Comparison of ENCODE assay signal across 7 mouse cellular contexts in genomic region chr12:17265971-17266672, GRCm38 (mm10). TPM values are rescaled to one million over a fixed set of nuclear protein-coding genes. Genes with fewer than 3 reads are reported as not detected.
A peak's percentile ranks its signal among the peaks of the same experiment; 100 is the strongest.
DNase-seq lines count a peak whose midpoint lies in the region; ATAC-seq and TF ChIP-seq lines count a peak whose summit lies in the region.

TSS of gene Pdia6 (plus strand) at chr12:17266545.

- H3K4me2 ChIP-seq in intestine, postnatal 0 days (replicated peaks; ENCODE audit: low read depth), result peak within 1 kb of the TSS; percentile 71
- peak within 1 kb of the TSS; percentile 81 for H3K4me2 ChIP-seq in midbrain, embryonic 12.5 days (replicated peaks)

- peak; percentile 77 for TF ChIP-seq POLR2A in small intestine, adult 2 months (IDR thresholded peaks at IDR 0.05; ENCODE audit: low read depth, low read length)

- no peaks in the 10 kb centered on the region for H3K9me3 ChIP-seq in embryonic facial prominence, embryonic 10.5 days
- no peaks in the 10 kb centered on the region for H3K9me3 ChIP-seq in intestine, postnatal 0 days (ENCODE audit: control insufficient read depth)
- H3K9me3 ChIP-seq in midbrain, embryonic 12.5 days, result no peaks in the 10 kb centered on the region

- 2% methylated on average over 48 of the region's 48 CpGs for WGBS in embryonic facial prominence, embryonic 10.5 days
- WGBS in intestine, postnatal 0 days, result under 1% methylated on average over 47 of the region's 48 CpGs
- 2% methylated on average over 48 of the region's 48 CpGs for WGBS in midbrain, embryonic 12.5 days
- WGBS in small intestine, adult 2 months, result 2% methylated on average over 48 of the region's 48 CpGs

- DNase-seq in adrenal gland, postnatal 10 days, result peak; percentile 97
- peak; percentile 96 for DNase-seq in embryonic facial prominence, embryonic 10.5 days (ENCODE audit: low spot score)
- DNase-seq in gonadal fat pad, adult 2 months (ENCODE audit: low read depth), result peak; percentile 52
- DNase-seq in left cerebral cortex, postnatal 4 days, result peak; percentile 95

- TF ChIP-seq CTCF in intestine, postnatal 0 days (IDR thresholded peaks at IDR 0.05; ENCODE audit: low read depth), result no peak
- TF ChIP-seq CTCF in small intestine, adult 2 months (IDR thresholded peaks at IDR 0.05; ENCODE audit: extremely low read depth, insufficient read length, insufficient replicate concordance, low read depth, low read length), result no peak

- H3K4me1 ChIP-seq in embryonic facial prominence, embryonic 10.5 days, result peaks cover 25% of the 10 kb centered on the region
- no peaks in the 10 kb centered on the region for H3K4me1 ChIP-seq in intestine, postnatal 0 days (replicated peaks; ENCODE audit: control insufficient read depth, insufficient read depth, low read length)
- H3K4me1 ChIP-seq in midbrain, embryonic 12.5 days, result peaks cover 27% of the 10 kb centered on the region
- H3K4me1 ChIP-seq in small intestine, adult 2 months (ENCODE audit: control insufficient read depth, insufficient read depth, insufficient read length, low read length), result peaks cover 7% of the 10 kb centered on the region; the same call in 1 of the 2 replicates

- H3K36me3 ChIP-seq in embryonic facial prominence, embryonic 10.5 days (replicated peaks), result peaks cover 30% of the 10 kb centered on the region
- H3K36me3 ChIP-seq in intestine, postnatal 0 days (ENCODE audit: control insufficient read depth, insufficient read depth), result peaks cover 10% of the 10 kb centered on the region; the same call in 1 of the 2 replicates
- peaks cover 23% of the 10 kb centered on the region for H3K36me3 ChIP-seq in midbrain, embryonic 12.5 days
- H3K36me3 ChIP-seq in small intestine, adult 2 months (ENCODE audit: control insufficient read depth, insufficient read depth, low read length), result peaks cover 8% of the 10 kb centered on the region

- H3K4me3 ChIP-seq in embryonic facial prominence, embryonic 10.5 days, result peak within 1 kb of the TSS; percentile 97
- H3K4me3 ChIP-seq in intestine, postnatal 0 days (ENCODE audit: low read depth, low read length), result peak within 1 kb of the TSS; percentile 73
- H3K4me3 ChIP-seq in midbrain, embryonic 12.5 days, result peak within 1 kb of the TSS; percentile 93
- peak within 1 kb of the TSS; percentile 79 for H3K4me3 ChIP-seq in small intestine, adult 2 months (ENCODE audit: low read depth, low read length)

- H3K9ac ChIP-seq in intestine, postnatal 0 days (ENCODE audit: low read depth, low read length), result peak within 1 kb of the TSS; percentile 58
- peak within 1 kb of the TSS; percentile 92 for H3K9ac ChIP-seq in midbrain, embryonic 12.5 days (replicated peaks)

- H3K27me3 ChIP-seq in embryonic facial prominence, embryonic 10.5 days (replicated peaks; ENCODE audit: low read depth, poor library complexity, severe bottlenecking), result no peaks in the 10 kb centered on the region
- no peaks in the 10 kb centered on the region for H3K27me3 ChIP-seq in intestine, postnatal 0 days (replicated peaks; ENCODE audit: control insufficient read depth, insufficient read depth, low read length)
- H3K27me3 ChIP-seq in midbrain, embryonic 12.5 days, result 0 out of 2 replicates have a peak, but pooled peaks cover 3% of the 10 kb centered on the region
- no peaks in the 10 kb centered on the region for H3K27me3 ChIP-seq in small intestine, adult 2 months (ENCODE audit: control insufficient read depth, insufficient read depth, low read length)

- ATAC-seq in intestine, postnatal 0 days, result peak; percentile 100
- ATAC-seq in midbrain, embryonic 12.5 days (ENCODE audit: low FRiP score, low read depth), result peak; percentile 99

- intact Hi-C loops in left cerebral cortex, postnatal 4 days (cut with DNase I), result no loop called here

- peak within 1 kb of the TSS; percentile 94 for H3K27ac ChIP-seq in embryonic facial prominence, embryonic 10.5 days (replicated peaks)
- peak within 1 kb of the TSS; percentile 57; the same call in 1 of the 2 replicates for H3K27ac ChIP-seq in intestine, postnatal 0 days (ENCODE audit: low read depth, low read length)
- peak within 1 kb of the TSS; percentile 81 for H3K27ac ChIP-seq in midbrain, embryonic 12.5 days (replicated peaks)
- 0 out of 2 replicates have a peak within 1 kb of the TSS, but pooled peaks have one; percentile 4 for H3K27ac ChIP-seq in small intestine, adult 2 months (ENCODE audit: insufficient read depth, low read depth, low read length)

RNA-seq across cellular contexts. Expression of gene Pdia6, which starts in this region (rescaled TPM):
- total RNA-seq in adrenal gland, postnatal 10 days (2021), result 100 to 1,000 TPM; 159 to 179 TPM
- polyA plus RNA-seq in embryonic facial prominence, embryonic 10.5 days (2016; fragmentation: Nextera tagmentation; extraction: Ambion mirVana), result 625 and 652 TPM in 2 replicates
- 207 and 284 TPM in 2 replicates for polyA plus RNA-seq in gonadal fat pad, adult 2 months (2012; rRNA removed)
- polyA plus RNA-seq in intestine, postnatal 0 days (2015; fragmentation: Nextera tagmentation; extraction: Ambion mirVana), result 171 and 184 TPM in 2 replicates
- total RNA-seq in left cerebral cortex, postnatal 4 days (2021), result 100 to 1,000 TPM; 187 to 196 TPM
- 443 and 445 TPM in 2 replicates for polyA plus RNA-seq in midbrain, embryonic 12.5 days (2016; fragmentation: Nextera tagmentation; extraction: Ambion mirVana)
- 16.4 and 19.6 TPM in 2 replicates for polyA plus RNA-seq in small intestine, adult 2 months (2012; rRNA removed)

Comparison
In these comparisons a context has a peak if more than half of its experiments do, and no peak if none do; other contexts are left out.
1. Peak in every context shown above with its lines: DNase-seq, ATAC-seq, H3K4me3 ChIP-seq and H3K27ac ChIP-seq.
2. H3K27ac ChIP-seq: peak in every context shown above with its lines; median percentile 94 in embryonic facial prominence, embryonic 10.5 days; 81 in midbrain, embryonic 12.5 days; 57 in intestine, postnatal 0 days; 4 in small intestine, adult 2 months.